Mouse (Mus musculus): ENCODE data around the gene Unc13a. TPM values are rescaled to one million over a fixed set of nuclear protein-coding genes. Genes with fewer than 3 reads are reported as not detected.

The Unc13a gene
- polyA plus RNA-seq, 1 experiment: 97.3 TPM

DNA sequence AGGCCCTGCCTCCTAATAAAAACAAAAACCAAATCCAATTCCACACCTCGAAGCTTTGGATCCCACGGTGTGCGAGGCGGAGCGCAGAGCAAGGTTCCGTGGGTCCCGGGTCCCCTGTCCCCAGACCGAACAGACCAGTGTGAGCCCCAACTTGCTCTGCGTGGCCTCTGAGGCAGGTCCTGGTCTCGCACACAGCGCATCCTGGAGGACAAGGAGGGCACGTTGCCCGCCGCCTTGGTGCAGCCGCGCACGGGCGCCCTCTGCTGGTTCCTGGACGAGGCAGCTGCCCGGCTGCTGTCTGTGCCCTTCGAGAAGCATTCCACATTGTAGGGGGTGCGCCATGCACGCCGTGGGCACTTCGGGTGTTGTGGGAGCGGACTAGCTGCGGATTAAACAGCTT, 75.7 kb downstream of the Unc13a start:
- Histone ChIP-seq H3K4me3 (replicated peaks; ENCODE audit: insufficient read depth, low read depth, low read length) (peak overlapping the region; percentile 26), H3K27ac (ENCODE audit: insufficient read depth, low read length) (no peak overlapping the region), H3K27me3 (ENCODE audit: control insufficient read depth, insufficient read depth, low read length) (no peaks in the 10 kb centered on the region), H3K4me1 (ENCODE audit: control insufficient read depth, insufficient read depth, low read length) (peaks cover 14% of the 10 kb centered on the region)
- TF ChIP-seq POLR2A (IDR thresholded peaks at IDR 0.05; ENCODE audit: borderline replicate concordance, insufficient read depth, low read length) (no peak), CTCF (IDR thresholded peaks at IDR 0.05; ENCODE audit: borderline replicate concordance, insufficient read depth, low read depth, low read length) (peak; percentile 98)
- WGBS: 6% methylated on average over 27 of the region's 27 CpGs
- DNase-seq: peak; percentile 88 to 94

DNA sequence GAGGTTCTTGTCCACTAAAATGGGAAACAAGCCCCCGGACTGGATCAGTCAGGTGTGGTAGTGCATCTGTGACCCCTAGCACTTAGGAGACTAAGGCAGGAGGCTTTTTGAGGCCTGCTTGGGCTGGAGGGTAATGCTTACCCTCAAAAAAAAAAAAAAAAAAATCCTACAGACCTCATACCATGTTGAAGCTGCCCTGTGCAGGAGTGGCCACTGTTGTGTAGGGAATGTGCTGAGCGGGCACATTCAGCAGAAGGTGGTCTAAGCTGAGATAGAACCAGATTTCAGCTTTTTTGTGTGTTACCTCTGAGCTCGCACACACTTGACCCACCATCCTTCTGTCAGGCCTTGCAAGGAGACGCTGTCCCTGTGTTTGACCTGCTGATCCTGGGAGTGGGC, 77.2 kb downstream of the Unc13a start:
- Histone ChIP-seq H3K4me1 (ENCODE audit: control insufficient read depth, insufficient read depth, low read length) (peaks cover 18% of the 10 kb centered on the region), H3K4me3 (replicated peaks; ENCODE audit: insufficient read depth, low read depth, low read length) (no peak overlapping the region), H3K27ac (ENCODE audit: insufficient read depth, low read length) (no peak overlapping the region), H3K27me3 (ENCODE audit: control insufficient read depth, insufficient read depth, low read length) (no peaks in the 10 kb centered on the region)
- DNase-seq: no peak
- 95% methylated on average over 4 of the region's 4 CpGs for WGBS
- TF ChIP-seq CTCF (IDR thresholded peaks at IDR 0.05; ENCODE audit: borderline replicate concordance, insufficient read depth, low read depth, low read length) (no peak), POLR2A (IDR thresholded peaks at IDR 0.05; ENCODE audit: borderline replicate concordance, insufficient read depth, low read length) (no peak)

GRCm38 (mm10) chr8:71593556-71594323, 77.8 kb downstream of the Unc13a start:
- Histone ChIP-seq H3K4me1 (ENCODE audit: control insufficient read depth, insufficient read depth, low read length) (peaks cover 18% of the 10 kb centered on the region), H3K27me3 (ENCODE audit: control insufficient read depth, insufficient read depth, low read length) (no peaks in the 10 kb centered on the region), H3K27ac (ENCODE audit: insufficient read depth, low read length) (no peak overlapping the region), H3K4me3 (replicated peaks; ENCODE audit: insufficient read depth, low read depth, low read length) (no peak overlapping the region)
- no peak for DNase-seq
- TF ChIP-seq POLR2A (IDR thresholded peaks at IDR 0.05; ENCODE audit: borderline replicate concordance, insufficient read depth, low read length) (no peak), CTCF (IDR thresholded peaks at IDR 0.05; ENCODE audit: borderline replicate concordance, insufficient read depth, low read depth, low read length) (no peak)
- WGBS: 72% methylated on average over 8 of the region's 8 CpGs

GRCm38 (mm10) chr8:71592374-71593170, 79.0 kb downstream of the Unc13a start:
- peak; percentile 93 to 95 for DNase-seq
- peaks cover 16% of the 10 kb centered on the region for H3K4me1 ChIP-seq (ENCODE audit: control insufficient read depth, insufficient read depth, low read length)
- H3K27me3 ChIP-seq (ENCODE audit: control insufficient read depth, insufficient read depth, low read length): no peaks in the 10 kb centered on the region
- TF ChIP-seq POLR2A (IDR thresholded peaks at IDR 0.05; ENCODE audit: borderline replicate concordance, insufficient read depth, low read length) (no peak; the same call in 1 of the 2 replicates), CTCF (IDR thresholded peaks at IDR 0.05; ENCODE audit: borderline replicate concordance, insufficient read depth, low read depth, low read length) (no peak)
- 2% methylated on average over 60 of the region's 60 CpGs for WGBS
- peak overlapping the region; percentile 65 for H3K4me3 ChIP-seq (replicated peaks; ENCODE audit: insufficient read depth, low read depth, low read length)
- H3K27ac ChIP-seq (ENCODE audit: insufficient read depth, low read length): peak overlapping the region; percentile 90

- TF ChIP-seq POLR2A (IDR thresholded peaks at IDR 0.05; ENCODE audit: borderline replicate concordance, insufficient read depth, low read length) (peak; percentile 74; the same call in 1 of the 2 replicates), CTCF (IDR thresholded peaks at IDR 0.05; ENCODE audit: borderline replicate concordance, insufficient read depth, low read depth, low read length) (no peak)
- peaks cover 14% of the 10 kb centered on the region for H3K4me1 ChIP-seq (ENCODE audit: control insufficient read depth, insufficient read depth, low read length)
- H3K27ac ChIP-seq (ENCODE audit: insufficient read depth, low read length): peak within 1 kb of the TSS; percentile 90
- peak within 1 kb of the TSS; percentile 71 for H3K4me3 ChIP-seq (replicated peaks; ENCODE audit: insufficient read depth, low read depth, low read length)
- under 1% methylated on average over 71 of the region's 71 CpGs for WGBS
- DNase-seq: peak; percentile 98
- H3K27me3 ChIP-seq (ENCODE audit: control insufficient read depth, insufficient read depth, low read length): no peaks in the 10 kb centered on the region
Observed at GRCm38 (mm10) chr8:71591471-71592373, 79.8 kb downstream of the Unc13a start, which contains the start of gene Pgls. TSS of gene Pgls (plus strand) at chr8:71592176.

DNA sequence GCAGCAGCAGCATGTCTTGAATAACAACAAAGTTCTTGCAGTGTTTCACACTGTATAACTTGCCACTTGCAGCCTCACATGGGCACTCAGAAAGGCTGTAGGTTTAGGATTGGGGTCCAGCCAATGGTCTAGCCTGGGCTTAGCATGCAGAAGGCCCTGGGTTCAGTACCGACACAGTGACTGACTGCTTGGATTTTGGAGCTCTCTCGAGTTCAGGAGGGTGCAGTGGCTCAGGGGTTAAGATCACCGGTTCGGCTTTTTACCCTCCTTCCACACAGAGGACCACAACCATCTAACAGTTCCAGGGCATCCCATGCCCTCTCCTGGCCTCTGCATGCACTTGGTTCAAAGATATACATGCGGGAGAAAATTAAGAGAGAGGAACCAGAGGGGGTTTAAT, 80.5 kb downstream of the Unc13a start:
- WGBS: 17% methylated on average over 5 of the region's 5 CpGs
- no peak for TF ChIP-seq POLR2A (IDR thresholded peaks at IDR 0.05; ENCODE audit: borderline replicate concordance, insufficient read depth, low read length)
- TF ChIP-seq CTCF (IDR thresholded peaks at IDR 0.05; ENCODE audit: borderline replicate concordance, insufficient read depth, low read depth, low read length): no peak
- Histone ChIP-seq H3K4me1 (ENCODE audit: control insufficient read depth, insufficient read depth, low read length) (peaks cover 12% of the 10 kb centered on the region), H3K4me3 (replicated peaks; ENCODE audit: insufficient read depth, low read depth, low read length) (peak overlapping the region; percentile 71), H3K27me3 (ENCODE audit: control insufficient read depth, insufficient read depth, low read length) (no peaks in the 10 kb centered on the region), H3K27ac (ENCODE audit: insufficient read depth, low read length) (no peak overlapping the region)
- no peak for DNase-seq

- Histone ChIP-seq H3K27ac (ENCODE audit: insufficient read depth, low read length) (no peak overlapping the region), H3K27me3 (ENCODE audit: control insufficient read depth, insufficient read depth, low read length) (no peaks in the 10 kb centered on the region), H3K4me1 (ENCODE audit: control insufficient read depth, insufficient read depth, low read length) (peaks cover 8% of the 10 kb centered on the region; the same call in 1 of the 2 replicates), H3K4me3 (replicated peaks; ENCODE audit: insufficient read depth, low read depth, low read length) (no peak overlapping the region)
- no peak for DNase-seq
- WGBS: 71% methylated on average over 3 of the region's 3 CpGs
- TF ChIP-seq POLR2A (IDR thresholded peaks at IDR 0.05; ENCODE audit: borderline replicate concordance, insufficient read depth, low read length): no peak
- no peak for TF ChIP-seq CTCF (IDR thresholded peaks at IDR 0.05; ENCODE audit: borderline replicate concordance, insufficient read depth, low read depth, low read length)
Observed at GRCm38 (mm10) chr8:71588762-71589161, 82.8 kb downstream of the Unc13a start.

All from cerebellum, adult 2 months (tissue).